Mouse (Mus musculus): ENCODE results near the gene Ppp2r2d. TPM values are rescaled to one million over a fixed set of nuclear protein-coding genes. Genes with fewer than 3 reads are reported as not detected.

The Ppp2r2d gene
- polyA plus RNA-seq, 1 experiment from 2014 or later: 80.0 TPM

- Histone ChIP-seq H3K9me3 (ENCODE audit: control insufficient read depth, low read length) (no peaks in the 10 kb centered on the region), H3K9ac (ENCODE audit: low read depth, low read length) (no peak overlapping the region), H3K4me1 (replicated peaks; ENCODE audit: control insufficient read depth, insufficient read depth, low read length) (no peaks in the 10 kb centered on the region), H3K4me3 (ENCODE audit: low read depth, low read length) (no peak overlapping the region), H3K27me3 (ENCODE audit: control insufficient read depth, insufficient read depth, low read length) (no peaks in the 10 kb centered on the region), H3K36me3 (ENCODE audit: control insufficient read depth, insufficient read depth, low read length) (peaks cover 24% of the 10 kb centered on the region), H3K27ac (ENCODE audit: low read depth, low read length) (no peak overlapping the region), H3K4me2 (replicated peaks; ENCODE audit: low read depth, low read length) (no peak overlapping the region)
- 93% methylated on average over 3 of the region's 3 CpGs for WGBS
- no peak for DNase-seq (ENCODE audit: low spot score)
- no peak for ATAC-seq (ENCODE audit: low FRiP score)
Observed at GRCm38 (mm10) chr7:138875031-138875430, 29.2 kb downstream of the Ppp2r2d start.

GRCm38 (mm10) chr7:138883724-138884123 lies 37.8 kb downstream of the Ppp2r2d start:
- no peak overlapping the region for H3K9ac ChIP-seq (ENCODE audit: low read depth, low read length)
- 0 out of 2 replicates have a peak, but pooled peaks cover under 1% of the 10 kb centered on the region for H3K36me3 ChIP-seq (ENCODE audit: control insufficient read depth, insufficient read depth, low read length)

GRCm38 (mm10) chr7:138885365-138886289 lies 39.7 kb downstream of the Ppp2r2d start:
- no peak overlapping the region for H3K4me3 ChIP-seq (ENCODE audit: low read depth, low read length)
- no peak overlapping the region for H3K4me2 ChIP-seq (replicated peaks; ENCODE audit: low read depth, low read length)
- no peak overlapping the region for H3K9ac ChIP-seq (ENCODE audit: low read depth, low read length)
- H3K36me3 ChIP-seq (ENCODE audit: control insufficient read depth, insufficient read depth, low read length): no peaks in the 10 kb centered on the region
- H3K9me3 ChIP-seq (ENCODE audit: control insufficient read depth, low read length): no peaks in the 10 kb centered on the region
- DNase-seq (ENCODE audit: low spot score) (no peak), ATAC-seq (ENCODE audit: low FRiP score) (no peak)
- no peaks in the 10 kb centered on the region for H3K4me1 ChIP-seq (replicated peaks; ENCODE audit: control insufficient read depth, insufficient read depth, low read length)
- H3K27ac ChIP-seq (ENCODE audit: low read depth, low read length): no peak overlapping the region
- no peaks in the 10 kb centered on the region for H3K27me3 ChIP-seq (ENCODE audit: control insufficient read depth, insufficient read depth, low read length)
- WGBS: 92% methylated on average over 12 of the region's 13 CpGs

More at GRCm38 (mm10) chr7:138883724-138884123, 37.8 kb downstream of the Ppp2r2d start:
- H3K4me3 ChIP-seq (ENCODE audit: low read depth, low read length): no peak overlapping the region
- no peaks in the 10 kb centered on the region for H3K9me3 ChIP-seq (ENCODE audit: control insufficient read depth, low read length)
- DNase-seq (ENCODE audit: low spot score) (no peak), ATAC-seq (ENCODE audit: low FRiP score) (no peak)
- no peaks in the 10 kb centered on the region for H3K4me1 ChIP-seq (replicated peaks; ENCODE audit: control insufficient read depth, insufficient read depth, low read length)
- no peaks in the 10 kb centered on the region for H3K27me3 ChIP-seq (ENCODE audit: control insufficient read depth, insufficient read depth, low read length)
- 89% methylated on average over 3 of the region's 3 CpGs for WGBS
- H3K27ac ChIP-seq (ENCODE audit: low read depth, low read length): no peak overlapping the region
- H3K4me2 ChIP-seq (replicated peaks; ENCODE audit: low read depth, low read length): no peak overlapping the region

- H3K9ac ChIP-seq (ENCODE audit: low read depth, low read length): no peak overlapping the region
- peaks cover 3% of the 10 kb centered on the region; the same call in 1 of the 2 replicates for H3K36me3 ChIP-seq (ENCODE audit: control insufficient read depth, insufficient read depth, low read length)
- H3K4me2 ChIP-seq (replicated peaks; ENCODE audit: low read depth, low read length): no peak overlapping the region
- DNase-seq (ENCODE audit: low spot score): no peak
- ATAC-seq (ENCODE audit: low FRiP score): no peak
- no peaks in the 10 kb centered on the region for H3K27me3 ChIP-seq (ENCODE audit: control insufficient read depth, insufficient read depth, low read length)
- 66% methylated on average over 2 of the region's 2 CpGs for WGBS
- H3K27ac ChIP-seq (ENCODE audit: low read depth, low read length): no peak overlapping the region
- no peak overlapping the region for H3K4me3 ChIP-seq (ENCODE audit: low read depth, low read length)
- no peaks in the 10 kb centered on the region for H3K4me1 ChIP-seq (replicated peaks; ENCODE audit: control insufficient read depth, insufficient read depth, low read length)
- H3K9me3 ChIP-seq (ENCODE audit: control insufficient read depth, low read length): no peaks in the 10 kb centered on the region
Observed at GRCm38 (mm10) chr7:138898122-138898521, 52.2 kb downstream of the Ppp2r2d start.

GRCm38 (mm10) chr7:138898743-138899142 lies 52.9 kb downstream of the Ppp2r2d start:
- Histone ChIP-seq H3K9ac (ENCODE audit: low read depth, low read length) (no peak overlapping the region), H3K27me3 (ENCODE audit: control insufficient read depth, insufficient read depth, low read length) (no peaks in the 10 kb centered on the region), H3K4me1 (replicated peaks; ENCODE audit: control insufficient read depth, insufficient read depth, low read length) (no peaks in the 10 kb centered on the region), H3K36me3 (ENCODE audit: control insufficient read depth, insufficient read depth, low read length) (peaks cover 3% of the 10 kb centered on the region; the same call in 1 of the 2 replicates), H3K9me3 (ENCODE audit: control insufficient read depth, low read length) (no peaks in the 10 kb centered on the region), H3K4me3 (ENCODE audit: low read depth, low read length) (no peak overlapping the region), H3K4me2 (replicated peaks; ENCODE audit: low read depth, low read length) (no peak overlapping the region), H3K27ac (ENCODE audit: low read depth, low read length) (no peak overlapping the region)
- DNase-seq (ENCODE audit: low spot score) (no peak), ATAC-seq (ENCODE audit: low FRiP score) (no peak)
- WGBS: 84% methylated on average over 4 of the region's 4 CpGs

- Histone ChIP-seq H3K9ac (ENCODE audit: low read depth, low read length) (no peak overlapping the region), H3K4me1 (replicated peaks; ENCODE audit: control insufficient read depth, insufficient read depth, low read length) (no peaks in the 10 kb centered on the region), H3K27ac (ENCODE audit: low read depth, low read length) (no peak overlapping the region), H3K4me3 (ENCODE audit: low read depth, low read length) (no peak overlapping the region), H3K27me3 (ENCODE audit: control insufficient read depth, insufficient read depth, low read length) (no peaks in the 10 kb centered on the region), H3K9me3 (ENCODE audit: control insufficient read depth, low read length) (no peaks in the 10 kb centered on the region), H3K4me2 (replicated peaks; ENCODE audit: low read depth, low read length) (no peak overlapping the region), H3K36me3 (ENCODE audit: control insufficient read depth, insufficient read depth, low read length) (no peaks in the 10 kb centered on the region)
- ATAC-seq (ENCODE audit: low FRiP score) (no peak), DNase-seq (ENCODE audit: low spot score) (no peak)
- WGBS: 80% methylated on average over 7 of the region's 7 CpGs
Observed at GRCm38 (mm10) chr7:138903886-138904435, 58.1 kb downstream of the Ppp2r2d start.

- no peaks in the 10 kb centered on the region for H3K4me1 ChIP-seq (replicated peaks; ENCODE audit: control insufficient read depth, insufficient read depth, low read length)
- no peaks in the 10 kb centered on the region for H3K9me3 ChIP-seq (ENCODE audit: control insufficient read depth, low read length)
- no peaks in the 10 kb centered on the region for H3K36me3 ChIP-seq (ENCODE audit: control insufficient read depth, insufficient read depth, low read length)
- H3K27me3 ChIP-seq (ENCODE audit: control insufficient read depth, insufficient read depth, low read length): no peaks in the 10 kb centered on the region; the same call in 1 of the 2 replicates
- H3K27ac ChIP-seq (ENCODE audit: low read depth, low read length): no peak overlapping the region
- H3K9ac ChIP-seq (ENCODE audit: low read depth, low read length): no peak overlapping the region
- H3K4me3 ChIP-seq (ENCODE audit: low read depth, low read length): no peak overlapping the region
- 0 out of 2 replicates have a peak overlapping the region, but pooled peaks have one; percentile 31 for H3K4me2 ChIP-seq (replicated peaks; ENCODE audit: low read depth, low read length)
- no peak for ATAC-seq (ENCODE audit: low FRiP score)
- WGBS: 77% methylated on average over 1 of the region's 1 CpGs
- DNase-seq (ENCODE audit: low spot score): no peak
Observed at GRCm38 (mm10) chr7:138906441-138906840, 60.6 kb downstream of the Ppp2r2d start.

GRCm38 (mm10) chr7:138907043-138907442 lies 61.2 kb downstream of the Ppp2r2d start:
- ATAC-seq (ENCODE audit: low FRiP score): 0 out of 2 replicates have a peak, but pooled peaks have one; percentile 26

More at GRCm38 (mm10) chr7:138907043-138907442, 61.2 kb downstream of the Ppp2r2d start:
- Histone ChIP-seq H3K4me3 (ENCODE audit: low read depth, low read length) (no peak overlapping the region), H3K36me3 (ENCODE audit: control insufficient read depth, insufficient read depth, low read length) (no peaks in the 10 kb centered on the region), H3K4me1 (replicated peaks; ENCODE audit: control insufficient read depth, insufficient read depth, low read length) (no peaks in the 10 kb centered on the region), H3K9ac (ENCODE audit: low read depth, low read length) (no peak overlapping the region), H3K27me3 (ENCODE audit: control insufficient read depth, insufficient read depth, low read length) (no peaks in the 10 kb centered on the region; the same call in 1 of the 2 replicates), H3K9me3 (ENCODE audit: control insufficient read depth, low read length) (no peaks in the 10 kb centered on the region), H3K4me2 (replicated peaks; ENCODE audit: low read depth, low read length) (peak overlapping the region; percentile 31; the same call in 1 of the 2 replicates), H3K27ac (ENCODE audit: low read depth, low read length) (no peak overlapping the region)
- 9% methylated on average over 7 of the region's 7 CpGs for WGBS
- peak; percentile 55 for DNase-seq (ENCODE audit: low spot score)
